Mouse (Mus musculus): ENCODE data around the gene Cant1. TPM values are rescaled to one million over a fixed set of nuclear protein-coding genes. Genes with fewer than 3 reads are reported as not detected.

The Cant1 gene
- polyA plus RNA-seq, 1 experiment from 2014 or later: 27.7 TPM

- Histone ChIP-seq H3K9me3 (ENCODE audit: control insufficient read depth, low read length) (no peaks in the 10 kb centered on the region), H3K27me3 (ENCODE audit: control insufficient read depth, insufficient read depth, low read length) (no peaks in the 10 kb centered on the region), H3K36me3 (ENCODE audit: control insufficient read depth, insufficient read depth, low read length) (peaks cover 15% of the 10 kb centered on the region), H3K9ac (ENCODE audit: low read length) (no peak overlapping the region), H3K4me1 (ENCODE audit: control insufficient read depth, insufficient read depth, low read length) (peaks cover 3% of the 10 kb centered on the region), H3K4me2 (ENCODE audit: low read depth) (no peak overlapping the region), H3K27ac (ENCODE audit: low read depth, low read length) (no peak overlapping the region), H3K4me3 (ENCODE audit: low read depth, low read length) (no peak overlapping the region)
- 80% methylated on average over 4 of the region's 4 CpGs for WGBS
- DNase-seq (ENCODE audit: low spot score) (no peak), ATAC-seq (ENCODE audit: insufficient read depth, low FRiP score, low TSS enrichment) (no peak)
Measured at GRCm38 (mm10) chr11:118413055-118413454, 5.8 kb downstream of the Cant1 start.

- no peak for ATAC-seq (ENCODE audit: insufficient read depth, low FRiP score, low TSS enrichment)
- H3K4me1 ChIP-seq (ENCODE audit: control insufficient read depth, insufficient read depth, low read length): no peaks in the 10 kb centered on the region; the same call in 1 of the 2 replicates
- no peak overlapping the region for H3K4me2 ChIP-seq (ENCODE audit: low read depth)
- H3K4me3 ChIP-seq (ENCODE audit: low read depth, low read length): no peak overlapping the region
- H3K36me3 ChIP-seq (ENCODE audit: control insufficient read depth, insufficient read depth, low read length): peaks cover 17% of the 10 kb centered on the region
- no peaks in the 10 kb centered on the region for H3K27me3 ChIP-seq (ENCODE audit: control insufficient read depth, insufficient read depth, low read length)
- H3K9me3 ChIP-seq (ENCODE audit: control insufficient read depth, low read length): no peaks in the 10 kb centered on the region
- no peak for DNase-seq (ENCODE audit: low spot score)
- WGBS: 88% methylated on average over 2 of the region's 2 CpGs
- H3K27ac ChIP-seq (ENCODE audit: low read depth, low read length): no peak overlapping the region
- H3K9ac ChIP-seq (ENCODE audit: low read length): no peak overlapping the region
Measured at GRCm38 (mm10) chr11:118412601-118413000, 6.3 kb downstream of the Cant1 start.

- WGBS: 92% methylated on average over 8 of the region's 8 CpGs
- Histone ChIP-seq H3K4me2 (ENCODE audit: low read depth) (no peak overlapping the region), H3K4me1 (ENCODE audit: control insufficient read depth, insufficient read depth, low read length) (no peaks in the 10 kb centered on the region), H3K9ac (ENCODE audit: low read length) (no peak overlapping the region), H3K9me3 (ENCODE audit: control insufficient read depth, low read length) (no peaks in the 10 kb centered on the region), H3K4me3 (ENCODE audit: low read depth, low read length) (no peak overlapping the region), H3K36me3 (ENCODE audit: control insufficient read depth, insufficient read depth, low read length) (peaks cover 20% of the 10 kb centered on the region), H3K27me3 (ENCODE audit: control insufficient read depth, insufficient read depth, low read length) (no peaks in the 10 kb centered on the region), H3K27ac (ENCODE audit: low read depth, low read length) (no peak overlapping the region)
- DNase-seq (ENCODE audit: low spot score): no peak
- no peak for ATAC-seq (ENCODE audit: insufficient read depth, low FRiP score, low TSS enrichment)
Measured at GRCm38 (mm10) chr11:118411271-118411670, 7.6 kb downstream of the Cant1 start.

GRCm38 (mm10) chr11:118410479-118410878 is 8.4 kb downstream of the Cant1 start:
- Histone ChIP-seq H3K27ac (ENCODE audit: low read depth, low read length) (no peak overlapping the region), H3K27me3 (ENCODE audit: control insufficient read depth, insufficient read depth, low read length) (no peaks in the 10 kb centered on the region), H3K36me3 (ENCODE audit: control insufficient read depth, insufficient read depth, low read length) (peaks cover 17% of the 10 kb centered on the region), H3K4me1 (ENCODE audit: control insufficient read depth, insufficient read depth, low read length) (no peaks in the 10 kb centered on the region), H3K4me2 (ENCODE audit: low read depth) (no peak overlapping the region), H3K9me3 (ENCODE audit: control insufficient read depth, low read length) (no peaks in the 10 kb centered on the region), H3K9ac (ENCODE audit: low read length) (no peak overlapping the region), H3K4me3 (ENCODE audit: low read depth, low read length) (no peak overlapping the region)
- 93% methylated on average over 10 of the region's 10 CpGs for WGBS
- DNase-seq (ENCODE audit: low spot score) (no peak), ATAC-seq (ENCODE audit: insufficient read depth, low FRiP score, low TSS enrichment) (no peak)

- DNase-seq (ENCODE audit: low spot score): no peak
- Histone ChIP-seq H3K9me3 (ENCODE audit: control insufficient read depth, low read length) (no peaks in the 10 kb centered on the region), H3K27me3 (ENCODE audit: control insufficient read depth, insufficient read depth, low read length) (no peaks in the 10 kb centered on the region), H3K36me3 (ENCODE audit: control insufficient read depth, insufficient read depth, low read length) (peaks cover 17% of the 10 kb centered on the region), H3K4me2 (ENCODE audit: low read depth) (no peak overlapping the region), H3K9ac (ENCODE audit: low read length) (no peak overlapping the region), H3K4me1 (ENCODE audit: control insufficient read depth, insufficient read depth, low read length) (no peaks in the 10 kb centered on the region), H3K27ac (ENCODE audit: low read depth, low read length) (no peak overlapping the region), H3K4me3 (ENCODE audit: low read depth, low read length) (no peak overlapping the region)
- no peak for ATAC-seq (ENCODE audit: insufficient read depth, low FRiP score, low TSS enrichment)
- 62% methylated on average over 1 of the region's 1 CpGs for WGBS
Measured at GRCm38 (mm10) chr11:118410073-118410444, 8.8 kb downstream of the Cant1 start.

- H3K4me3 ChIP-seq (ENCODE audit: low read depth, low read length): no peak overlapping the region
- no peak overlapping the region; the same call in 1 of the 2 replicates for H3K9ac ChIP-seq (ENCODE audit: low read length)
- no peak overlapping the region for H3K27ac ChIP-seq (ENCODE audit: low read depth, low read length)
- no peaks in the 10 kb centered on the region for H3K27me3 ChIP-seq (ENCODE audit: control insufficient read depth, insufficient read depth, low read length)
- ATAC-seq (ENCODE audit: insufficient read depth, low FRiP score, low TSS enrichment) (no peak), DNase-seq (ENCODE audit: low spot score) (no peak)
- no peaks in the 10 kb centered on the region for H3K4me1 ChIP-seq (ENCODE audit: control insufficient read depth, insufficient read depth, low read length)
- H3K4me2 ChIP-seq (ENCODE audit: low read depth): no peak overlapping the region
- peaks cover 17% of the 10 kb centered on the region for H3K36me3 ChIP-seq (ENCODE audit: control insufficient read depth, insufficient read depth, low read length)
- WGBS: 75% methylated on average over 12 of the region's 12 CpGs
- H3K9me3 ChIP-seq (ENCODE audit: control insufficient read depth, low read length): no peaks in the 10 kb centered on the region
Measured at GRCm38 (mm10) chr11:118409106-118410072, 9.5 kb downstream of the Cant1 start.

GRCm38 (mm10) chr11:118408051-118408740 is 10.7 kb downstream of the Cant1 start:
- WGBS: 74% methylated on average over 15 of the region's 18 CpGs
- H3K36me3 ChIP-seq (ENCODE audit: control insufficient read depth, insufficient read depth, low read length): peaks cover 17% of the 10 kb centered on the region
- no peak overlapping the region for H3K27ac ChIP-seq (ENCODE audit: low read depth, low read length)
- ATAC-seq (ENCODE audit: insufficient read depth, low FRiP score, low TSS enrichment) (no peak), DNase-seq (ENCODE audit: low spot score) (no peak)
- H3K27me3 ChIP-seq (ENCODE audit: control insufficient read depth, insufficient read depth, low read length): no peaks in the 10 kb centered on the region
- no peak overlapping the region for H3K4me3 ChIP-seq (ENCODE audit: low read depth, low read length)
- no peaks in the 10 kb centered on the region for H3K9me3 ChIP-seq (ENCODE audit: control insufficient read depth, low read length)
- no peak overlapping the region for H3K9ac ChIP-seq (ENCODE audit: low read length)
- no peaks in the 10 kb centered on the region for H3K4me1 ChIP-seq (ENCODE audit: control insufficient read depth, insufficient read depth, low read length)
- no peak overlapping the region for H3K4me2 ChIP-seq (ENCODE audit: low read depth)

GRCm38 (mm10) chr11:118407318-118407910 is 11.5 kb downstream of the Cant1 start:
- H3K4me3 ChIP-seq (ENCODE audit: low read depth, low read length): no peak overlapping the region
- H3K9me3 ChIP-seq (ENCODE audit: control insufficient read depth, low read length): no peaks in the 10 kb centered on the region
- H3K36me3 ChIP-seq (ENCODE audit: control insufficient read depth, insufficient read depth, low read length): peaks cover 17% of the 10 kb centered on the region
- H3K9ac ChIP-seq (ENCODE audit: low read length): no peak overlapping the region
- 86% methylated on average over 23 of the region's 23 CpGs for WGBS
- DNase-seq (ENCODE audit: low spot score): no peak
- no peak overlapping the region for H3K4me2 ChIP-seq (ENCODE audit: low read depth)
- no peaks in the 10 kb centered on the region for H3K4me1 ChIP-seq (ENCODE audit: control insufficient read depth, insufficient read depth, low read length)
- no peak for ATAC-seq (ENCODE audit: insufficient read depth, low FRiP score, low TSS enrichment)
- H3K27ac ChIP-seq (ENCODE audit: low read depth, low read length): no peak overlapping the region
- no peaks in the 10 kb centered on the region for H3K27me3 ChIP-seq (ENCODE audit: control insufficient read depth, insufficient read depth, low read length)

Data from neural tube, embryonic 11.5 days (tissue).